Comparison of ENCODE assay signal across 8 mouse cellular contexts in the genomic region with DNA sequence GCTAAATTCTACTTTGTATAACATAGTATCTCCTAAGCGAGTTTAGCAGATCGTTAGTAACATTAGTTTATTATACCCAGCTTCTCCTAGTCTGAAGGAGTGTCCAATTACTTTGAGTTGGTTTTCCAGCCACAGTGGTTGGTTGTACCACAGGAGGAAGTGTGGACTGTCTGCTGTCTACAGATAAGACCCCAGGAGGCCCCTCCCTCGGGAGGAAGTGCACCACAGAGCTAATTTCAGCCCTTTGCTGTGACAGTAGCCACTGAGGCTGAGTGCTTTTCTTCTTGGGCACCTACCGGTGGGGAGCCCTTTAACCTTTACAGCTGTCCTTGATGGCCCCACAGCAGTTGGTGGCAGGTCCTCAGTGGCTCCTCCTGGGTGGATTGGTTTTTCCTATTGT. TPM values are rescaled to one million over a fixed set of nuclear protein-coding genes. Genes with fewer than 3 reads are reported as not detected.
DNase-seq lines count a peak whose midpoint lies in the region; ATAC-seq lines count a peak whose summit lies in the region.

No protein-coding gene starts in this region.

- no peak for DNase-seq in intestine, embryonic 14.5 days (ENCODE audit: low spot score)
- DNase-seq in adipocyte (ENCODE audit: low spot score): no peak
- DNase-seq in cerebellum, postnatal 36 days: no peak
- DNase-seq in left cerebral cortex, adult 9 months (ENCODE audit: low spot score in 2 of 2): no peak

- H3K4me2 ChIP-seq in hindbrain, embryonic 12.5 days (replicated peaks): no peak overlapping the region
- no peak overlapping the region for H3K4me2 ChIP-seq in hindbrain, embryonic 16.5 days (ENCODE audit: low read length)
- no peak overlapping the region; the same call in 1 of the 2 replicates for H3K4me2 ChIP-seq in intestine, embryonic 14.5 days (ENCODE audit: low read length)

- H3K4me3 ChIP-seq in hindbrain, embryonic 12.5 days: no peak overlapping the region
- no peak overlapping the region for H3K4me3 ChIP-seq in hindbrain, embryonic 16.5 days (ENCODE audit: low read length)
- no peak overlapping the region for H3K4me3 ChIP-seq in intestine, embryonic 14.5 days (ENCODE audit: low read depth, low read length)

- H3K4me1 ChIP-seq in hindbrain, embryonic 12.5 days: peaks cover 24% of the 10 kb centered on the region
- H3K4me1 ChIP-seq in hindbrain, embryonic 16.5 days (ENCODE audit: control insufficient read depth, insufficient read depth, low read depth, low read length): no peaks in the 10 kb centered on the region
- H3K4me1 ChIP-seq in intestine, embryonic 14.5 days (replicated peaks; ENCODE audit: control insufficient read depth, insufficient read depth, low read length): peaks cover 7% of the 10 kb centered on the region; the same call in 1 of the 2 replicates

- peak overlapping the region; percentile 36; the same call in 1 of the 2 replicates for H3K27ac ChIP-seq in hindbrain, embryonic 12.5 days
- H3K27ac ChIP-seq in hindbrain, embryonic 16.5 days (ENCODE audit: low read depth, low read length): no peak overlapping the region
- H3K27ac ChIP-seq in intestine, embryonic 14.5 days (ENCODE audit: low read depth): no peak overlapping the region

- no peak for ATAC-seq in hindbrain, embryonic 12.5 days (ENCODE audit: low FRiP score)
- ATAC-seq in hindbrain, embryonic 16.5 days: no peak
- peak; percentile 90 for ATAC-seq in common myeloid progenitor, adult 5-6 weeks (replicated peaks; ENCODE audit: low read depth, poor library complexity, severe bottlenecking)
- 0 out of 2 replicates have a peak, but pooled peaks have one; percentile 21 for ATAC-seq in intestine, embryonic 14.5 days (replicated peaks; ENCODE audit: low FRiP score, low TSS enrichment, low read depth)
- ATAC-seq in megakaryocyte, adult 5-6 weeks (ENCODE audit: poor library complexity, severe bottlenecking): peak; percentile 84

- no peaks in the 10 kb centered on the region for H3K9me3 ChIP-seq in hindbrain, embryonic 12.5 days (replicated peaks)
- H3K9me3 ChIP-seq in hindbrain, embryonic 16.5 days (ENCODE audit: control insufficient read depth, low read length): no peaks in the 10 kb centered on the region
- no peaks in the 10 kb centered on the region for H3K9me3 ChIP-seq in intestine, embryonic 14.5 days (ENCODE audit: control insufficient read depth, low read length)

- H3K36me3 ChIP-seq in hindbrain, embryonic 12.5 days: no peaks in the 10 kb centered on the region
- no peaks in the 10 kb centered on the region for H3K36me3 ChIP-seq in hindbrain, embryonic 16.5 days (ENCODE audit: control insufficient read depth, insufficient read depth, low read length)
- no peaks in the 10 kb centered on the region for H3K36me3 ChIP-seq in intestine, embryonic 14.5 days (ENCODE audit: control insufficient read depth, insufficient read depth, low read length)

- 36% methylated on average over 4 of the region's 4 CpGs for WGBS in hindbrain, embryonic 12.5 days
- 32% methylated on average over 4 of the region's 4 CpGs for WGBS in hindbrain, embryonic 16.5 days
- WGBS in intestine, embryonic 14.5 days: 14% methylated on average over 4 of the region's 4 CpGs

- H3K9ac ChIP-seq in hindbrain, embryonic 12.5 days: no peak overlapping the region
- H3K9ac ChIP-seq in hindbrain, embryonic 16.5 days (ENCODE audit: low read depth, low read length): no peak overlapping the region
- H3K9ac ChIP-seq in intestine, embryonic 14.5 days (ENCODE audit: low read length): no peak overlapping the region

- H3K27me3 ChIP-seq in hindbrain, embryonic 12.5 days: no peaks in the 10 kb centered on the region
- no peaks in the 10 kb centered on the region for H3K27me3 ChIP-seq in hindbrain, embryonic 16.5 days (replicated peaks; ENCODE audit: control insufficient read depth, insufficient read depth, low read length)
- no peaks in the 10 kb centered on the region for H3K27me3 ChIP-seq in intestine, embryonic 14.5 days (replicated peaks; ENCODE audit: control insufficient read depth, insufficient read depth, low read length)

RNA-seq across cellular contexts. Expression of gene Ccdc12, which starts 9.6 kb away (rescaled TPM):
- polyA plus RNA-seq in hindbrain, embryonic 12.5 days (2016; fragmentation: Nextera tagmentation; extraction: Ambion mirVana): 113 and 114 TPM in 2 replicates
- polyA plus RNA-seq in hindbrain, embryonic 16.5 days (2015; fragmentation: Nextera tagmentation; extraction: Ambion mirVana): 88.5 and 101 TPM in 2 replicates
- 88.7 and 112 TPM in 2 replicates for total RNA-seq in common myeloid progenitor, adult 5-6 weeks (2017)
- polyA plus RNA-seq in intestine, embryonic 14.5 days (2014; fragmentation: Nextera tagmentation; extraction: Ambion mirVana): 177 and 187 TPM in 2 replicates
- total RNA-seq in megakaryocyte, adult 5-6 weeks (2015): 204 and 210 TPM in 2 replicates
- total RNA-seq in megakaryocyte, adult 5-6 weeks (2017): 165 and 180 TPM in 2 replicates

RNA-seq across cellular contexts. Expression of gene Nbeal2, which starts 12.0 kb away (rescaled TPM):
- polyA plus RNA-seq in hindbrain, embryonic 12.5 days (2016; fragmentation: Nextera tagmentation; extraction: Ambion mirVana): 1.8 and 2.1 TPM in 2 replicates
- polyA plus RNA-seq in hindbrain, embryonic 16.5 days (2015; fragmentation: Nextera tagmentation; extraction: Ambion mirVana): 3.2 and 4.8 TPM in 2 replicates
- total RNA-seq in common myeloid progenitor, adult 5-6 weeks (2017): 8.6 and 19.5 TPM in 2 replicates
- polyA plus RNA-seq in intestine, embryonic 14.5 days (2014; fragmentation: Nextera tagmentation; extraction: Ambion mirVana): 4.0 and 4.7 TPM in 2 replicates
- total RNA-seq in megakaryocyte, adult 5-6 weeks (2015): 42.1 and 52.5 TPM in 2 replicates
- total RNA-seq in megakaryocyte, adult 5-6 weeks (2017): 29.1 and 35.9 TPM in 2 replicates

RNA-seq across cellular contexts. Expression of gene Nradd, which starts 41.7 kb away (rescaled TPM):
- polyA plus RNA-seq in hindbrain, embryonic 12.5 days (2016; fragmentation: Nextera tagmentation; extraction: Ambion mirVana): 39.0 and 45.2 TPM in 2 replicates
- polyA plus RNA-seq in hindbrain, embryonic 16.5 days (2015; fragmentation: Nextera tagmentation; extraction: Ambion mirVana): 25.8 and 30.1 TPM in 2 replicates
- total RNA-seq in common myeloid progenitor, adult 5-6 weeks (2017): 2.1 and 5.8 TPM in 2 replicates
- 21.9 and 23.4 TPM in 2 replicates for polyA plus RNA-seq in intestine, embryonic 14.5 days (2014; fragmentation: Nextera tagmentation; extraction: Ambion mirVana)
- total RNA-seq in megakaryocyte, adult 5-6 weeks (2015): 4.6 and 5.2 TPM in 2 replicates
- 2.0 and 3.5 TPM in 2 replicates for total RNA-seq in megakaryocyte, adult 5-6 weeks (2017)

Comparison
In these comparisons a context has a peak if more than half of its experiments do, and no peak if none do; other contexts are left out.
1. ATAC-seq: peak in common myeloid progenitor, adult 5-6 weeks (single experiment), intestine, embryonic 14.5 days (single experiment) and megakaryocyte, adult 5-6 weeks (single experiment); none in hindbrain, embryonic 12.5 days (single experiment) and hindbrain, embryonic 16.5 days (single experiment).